Mouse (Mus musculus) heart, postnatal 0 days (tissue): ENCODE results near the gene Med13l.

ENCODE experiments used
- CTCF ChIP-seq: IDR thresholded peaks from 2 replicates; pipeline ENCODE4 v1.5.1; 2016; ENCODE audit warnings: antibody characterized with exemption, control low read depth, low read depth
- EP300 ChIP-seq: IDR thresholded peaks from 2 replicates; pipeline ENCODE4 v1.6.1; 2016; ENCODE audit warnings: antibody characterized with exemption, low read depth

GRCm38 (mm10) chr5:118706009-118706408 is 145.5 kb downstream of the Med13l start:
- no peak for TF ChIP-seq CTCF
- no peak for TF ChIP-seq EP300
